Mouse (Mus musculus) megakaryocyte, embryonic 14.5 days (primary cell): ENCODE data around the gene Hyal2.
"Not testable (repeated sequence)": the region's sequence is repeated elsewhere in the genome, so short reads cannot be mapped to it uniquely, and the experiment has no call there.

Source experiments
- FLI1 ChIP-seq: IDR thresholded peaks from 2 replicates; pipeline ENCODE4 v1.6.1; 2012; ENCODE audit warnings: low read length, inconsistent platforms, mixed read lengths
- GATA1 ChIP-seq: IDR thresholded peaks from 3 replicates; pipeline ENCODE4 v1.6.1; 2012; ENCODE audit warnings: mixed read lengths, low read length, inconsistent platforms, borderline replicate concordance

DNA sequence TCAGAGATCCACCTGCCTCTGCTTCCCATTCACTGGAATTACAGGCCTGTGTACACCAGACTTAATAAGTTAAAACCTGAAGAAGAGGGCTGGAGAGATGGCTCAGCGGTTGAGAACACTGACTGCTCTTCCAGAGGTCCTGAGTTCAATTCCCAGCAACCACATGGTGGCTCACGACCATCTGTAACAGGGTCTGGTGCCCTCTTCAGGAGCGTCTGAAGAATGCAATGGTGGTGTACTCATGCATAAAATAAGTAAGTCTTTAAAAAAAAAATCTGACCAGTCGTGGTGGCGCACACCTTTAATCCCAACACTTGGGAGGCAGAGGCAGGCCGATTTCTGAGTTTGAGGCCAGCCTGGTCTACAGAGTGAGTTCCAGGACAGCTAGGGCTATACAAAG lies 6.0 kb downstream of the Hyal2 start:
- TF ChIP-seq GATA1, FLI1: not testable (repeated sequence)
